Mouse (Mus musculus) effector memory CD4-positive, alpha-beta T cell, adult 7 months (primary cell): ENCODE results near the gene Parva. TPM values are rescaled to one million over a fixed set of nuclear protein-coding genes. Genes with fewer than 3 reads are reported as not detected.

ENCODE experiments used
- polyA plus RNA-seq: library from polyadenylated mRNA; unstranded; fragments of 100-300 nt; shearing (Covaris generic); gene quantifications from one replicate; pipeline ENCODE4 v1.2.1, GENCODE M21; 2017

The Parva gene
- polyA plus RNA-seq = not detected

GRCm38 (mm10) chr7:112427357-112428157, at the start of gene Parva:
Gene Parva (plus strand): TSS chr7:112427505.

Other genes with a start within 250 kb of the Parva start
- 7.4 TPM for gene Mical2, start 201.6 kb upstream of the Parva start, polyA plus RNA-seq